Mouse (Mus musculus): Measurements from ENCODE around the gene N4bp2l2.

DNA sequence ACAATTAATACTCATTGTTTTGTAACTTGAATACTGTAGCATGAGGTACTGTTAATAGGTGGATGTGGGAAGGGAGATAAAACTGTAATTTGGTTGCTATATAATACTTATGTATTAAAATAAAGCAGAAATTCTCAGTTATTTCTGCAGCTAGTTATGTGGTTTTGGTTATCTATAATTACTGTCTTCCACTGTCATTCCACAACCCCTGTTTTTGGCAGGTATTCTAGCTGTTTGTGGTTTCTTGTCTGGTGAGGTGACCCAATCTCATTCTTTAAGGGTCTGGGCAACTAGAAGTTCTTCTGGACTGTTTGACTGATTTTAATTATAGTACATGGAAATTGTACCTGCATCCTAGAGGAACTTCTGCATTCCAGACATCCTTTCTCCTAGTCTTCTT is 24.7 kb upstream of the N4bp2l2 start:
- TF ChIP-seq CTCF (IDR thresholded peaks at IDR 0.05; ENCODE audit: control insufficient read depth, insufficient read depth, insufficient replicate concordance, low read depth, low read length) (no peak), POLR2A (IDR thresholded peaks at IDR 0.05; ENCODE audit: control insufficient read depth, low read depth, low read length) (no peak)
